Mouse (Mus musculus) lung, postnatal 0 days (tissue): ENCODE measurements at regions not wholly inside any gene's neighbourhood (a gene's known extent, or its start where the extent isn't known, plus 50 kb on each side); places are given as distances from the start of the nearest gene placed in this dataset.

Experiments used
- CTCF ChIP-seq: IDR thresholded peaks from 2 replicates; pipeline ENCODE4 v1.5.1; 2016; ENCODE audit warnings: antibody characterized with exemption, mild to moderate bottlenecking
- EP300 ChIP-seq: IDR thresholded peaks from 2 replicates; pipeline ENCODE4 v1.6.1; 2016; ENCODE audit warnings: antibody characterized with exemption, mild to moderate bottlenecking, control low read depth

DNA sequence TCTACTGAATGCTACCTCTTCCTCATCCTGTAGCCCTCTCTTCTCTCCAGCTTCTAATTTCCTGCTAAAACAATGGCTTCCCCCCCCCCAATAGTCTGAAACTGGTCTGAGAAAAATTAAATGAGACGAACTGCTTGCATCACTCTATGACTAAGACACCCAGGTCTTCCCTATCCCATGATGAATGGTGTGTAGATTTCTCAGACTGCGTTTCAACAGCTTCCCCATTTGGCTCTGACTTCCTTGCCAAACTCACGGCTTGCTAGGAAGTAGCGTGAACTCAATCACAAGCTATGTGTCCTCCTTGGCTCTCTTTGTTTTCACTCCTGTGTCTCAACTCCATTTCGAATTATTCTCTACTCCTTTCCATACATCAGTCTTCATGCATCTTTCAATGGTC lies 126.4 kb upstream of the Rmdn2 start:
- no peak for TF ChIP-seq CTCF
- no peak for TF ChIP-seq EP300
